Mouse (Mus musculus) MN1 (cell line): ENCODE data around the gene Srebf2.

Experiments
- DNase-seq: peaks from one replicate; pipeline ENCODE4 v3.0.0-alpha.2; 2016; ENCODE audit warnings: low spot score

The Srebf2 gene

DNA sequence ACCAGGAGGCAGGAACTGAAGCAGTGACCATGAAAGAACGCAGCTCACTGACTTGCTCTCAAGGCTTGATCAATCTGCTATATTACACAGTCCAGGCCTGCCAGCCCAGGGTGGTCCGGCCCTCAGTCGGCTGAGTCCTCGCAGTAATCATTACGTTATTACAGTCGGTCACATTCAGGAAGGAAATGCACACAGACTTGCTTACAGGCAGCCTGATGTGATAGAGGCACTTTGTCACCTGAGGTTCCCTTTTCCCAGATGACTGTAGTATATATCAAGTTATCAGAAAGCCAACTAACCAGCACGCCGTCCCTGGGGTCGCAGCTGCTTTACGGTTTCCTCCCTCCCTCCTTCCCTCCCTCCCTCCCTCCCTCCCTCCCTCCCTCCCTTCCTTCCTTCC is 9.9 kb downstream of the Srebf2 start:
- DNase-seq: no peak

DNA sequence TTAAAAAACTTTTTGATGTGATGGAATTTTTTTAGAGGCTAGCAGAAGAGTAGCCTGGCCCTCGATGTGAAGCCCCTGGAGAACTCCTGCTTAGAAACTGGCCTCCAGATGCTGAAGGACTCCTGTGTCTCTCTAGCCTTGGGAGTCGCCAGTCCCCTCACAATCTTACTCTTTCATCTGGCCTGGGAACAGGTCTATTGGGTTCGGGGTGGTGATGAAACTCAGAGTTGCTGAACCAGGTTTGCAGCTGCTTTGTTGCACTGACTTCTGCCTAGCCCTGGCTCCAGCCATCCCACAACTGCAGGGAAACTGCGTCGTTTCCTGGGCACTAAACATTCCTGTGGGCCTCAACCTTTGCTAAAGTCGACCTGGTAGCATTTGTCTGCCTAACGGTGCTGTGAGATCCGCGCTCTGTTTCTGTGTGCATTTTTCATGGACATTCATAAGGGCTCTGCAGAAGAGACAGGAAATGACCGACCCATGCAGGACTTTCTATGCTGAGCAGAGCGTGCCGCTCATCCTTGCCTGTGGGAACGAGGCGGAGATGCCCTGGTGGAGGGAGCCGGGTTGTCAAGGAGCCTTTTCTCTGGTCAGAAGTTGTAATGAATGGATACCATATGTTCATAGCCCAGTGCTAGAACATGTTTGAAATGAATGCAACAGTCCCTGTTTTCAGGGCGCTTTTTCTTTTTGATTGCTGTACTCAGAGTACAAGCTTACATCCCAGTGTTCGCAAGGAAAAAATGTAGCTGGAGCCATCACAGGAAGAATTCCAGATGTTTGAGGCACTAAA is 11.5 kb downstream of the Srebf2 start:
- no peak for DNase-seq

DNA sequence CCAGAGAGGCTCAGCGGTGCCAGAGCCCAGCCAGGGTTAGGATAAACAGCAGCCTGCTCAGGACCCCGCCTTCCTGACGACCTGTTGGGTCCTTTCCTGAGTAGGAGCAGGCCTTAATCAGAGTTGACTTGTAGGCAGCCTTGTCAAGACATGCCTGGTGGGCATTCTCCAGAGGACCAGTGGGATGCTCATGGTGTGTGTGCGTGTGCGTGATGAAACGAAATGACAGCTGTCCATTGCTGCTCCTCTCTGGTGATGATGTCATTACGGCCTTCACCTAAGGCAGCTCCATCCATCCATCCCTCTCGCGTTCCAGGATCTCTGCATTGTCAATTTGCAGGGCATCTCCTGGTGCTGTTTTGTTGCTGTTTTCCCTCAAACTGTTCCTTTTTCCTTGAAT is 12.5 kb downstream of the Srebf2 start:
- DNase-seq: no peak

DNA sequence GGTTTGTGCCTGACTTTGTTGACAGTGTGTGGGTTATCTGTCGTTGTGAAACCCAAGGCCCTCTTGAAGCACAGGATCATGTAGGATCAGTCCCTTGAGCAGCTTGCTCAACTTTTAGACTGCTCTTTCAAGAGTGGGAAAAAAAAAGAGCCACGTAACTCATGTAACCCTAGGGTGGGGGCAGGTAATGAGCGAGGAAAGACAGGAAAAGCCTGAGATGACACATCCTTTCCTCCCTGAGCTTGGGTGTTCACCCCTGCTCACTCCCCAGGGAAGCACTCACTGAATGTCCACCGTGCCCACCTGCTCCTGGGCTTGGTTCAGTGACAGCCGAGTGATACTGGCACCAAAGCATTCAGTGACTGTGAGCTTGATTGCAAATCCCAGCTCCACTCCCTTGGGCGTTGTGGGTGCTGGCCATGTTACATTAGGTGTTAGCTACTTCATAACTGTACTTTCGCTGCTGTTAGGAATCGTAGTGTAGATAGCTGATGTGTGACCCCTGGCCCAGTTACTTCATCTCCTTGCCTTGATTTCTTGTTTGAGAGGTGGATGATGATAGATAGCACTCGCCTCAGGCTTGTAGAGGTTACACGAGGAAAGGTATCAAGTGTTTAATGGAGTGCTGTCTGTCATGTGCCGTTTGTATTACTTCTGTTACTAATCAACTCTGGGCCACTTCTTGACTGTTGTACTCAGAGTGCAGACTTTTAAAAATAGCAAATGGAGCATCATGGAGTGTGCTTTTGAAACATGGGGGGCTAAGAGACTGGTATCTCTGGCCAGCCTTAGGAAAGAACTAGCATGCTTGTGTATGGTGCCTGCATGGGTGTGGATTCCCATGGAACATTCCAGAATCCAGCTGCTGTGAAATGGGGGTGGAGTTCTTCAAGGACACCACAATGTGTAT is 14.0 kb downstream of the Srebf2 start:
- no peak for DNase-seq

DNA sequence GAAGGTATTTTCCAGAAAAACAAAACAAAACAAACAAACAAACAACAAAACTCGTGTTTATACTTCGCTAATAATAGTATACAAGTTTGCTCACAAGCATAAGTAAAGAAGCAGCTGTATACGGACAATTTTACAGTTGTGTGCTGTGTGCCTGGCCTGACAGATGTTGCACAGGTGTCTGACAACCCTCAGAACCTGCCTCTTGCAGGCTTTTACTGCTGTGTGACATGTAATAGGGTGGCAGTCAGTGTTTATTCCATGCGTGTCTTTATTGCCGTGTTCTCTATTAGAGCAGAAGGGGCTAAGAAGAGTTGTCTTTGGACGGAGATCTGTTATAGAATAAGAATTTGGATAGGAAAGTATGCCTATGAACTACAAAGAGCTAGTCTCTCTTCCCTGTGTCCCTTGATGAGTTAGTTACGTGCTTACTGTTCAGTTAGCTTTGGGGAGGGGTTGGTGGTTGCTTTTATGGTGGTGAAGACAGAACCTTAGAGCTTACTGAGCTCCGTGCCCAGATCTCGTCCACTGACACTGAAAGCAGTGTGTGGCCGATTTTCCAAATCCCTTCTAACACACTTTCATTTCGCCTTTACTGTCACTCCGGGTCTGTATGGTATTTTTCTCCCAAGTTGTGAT is 15.1 kb downstream of the Srebf2 start:
- no peak for DNase-seq

DNA sequence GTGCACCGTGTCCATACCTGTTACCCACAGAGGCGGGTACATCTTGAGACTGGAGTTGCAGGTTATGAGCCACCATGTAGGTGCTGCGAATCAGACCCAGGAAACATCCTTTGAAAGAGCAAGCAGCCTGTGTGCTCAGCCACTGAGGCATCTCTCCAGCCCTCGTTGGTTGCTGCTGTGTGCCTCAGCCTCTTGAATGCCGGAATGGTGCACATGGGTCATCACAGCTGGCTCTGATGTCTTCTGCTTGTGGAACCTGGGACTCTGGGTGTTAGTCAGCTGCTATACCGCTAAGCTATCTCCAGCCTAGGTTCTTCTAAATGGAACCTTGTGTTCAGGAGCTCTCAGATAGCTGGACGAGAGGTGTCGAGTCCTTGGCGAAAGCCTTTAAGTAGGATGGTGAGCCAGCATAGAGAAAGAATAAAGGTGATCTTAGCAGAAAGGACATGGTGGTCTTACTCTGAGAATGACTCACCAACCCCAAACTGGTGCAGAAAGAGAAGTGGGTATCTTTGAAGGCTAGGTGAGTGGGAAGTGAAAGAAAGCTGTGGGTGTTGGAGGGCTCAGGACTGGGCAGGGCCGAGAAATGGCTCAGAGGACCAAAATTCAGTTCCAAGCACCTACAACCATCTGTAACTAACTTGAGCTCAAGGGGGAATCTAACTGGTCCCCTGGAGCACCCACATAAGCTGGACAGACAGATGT is 16.5 kb downstream of the Srebf2 start:
- no peak for DNase-seq

DNA sequence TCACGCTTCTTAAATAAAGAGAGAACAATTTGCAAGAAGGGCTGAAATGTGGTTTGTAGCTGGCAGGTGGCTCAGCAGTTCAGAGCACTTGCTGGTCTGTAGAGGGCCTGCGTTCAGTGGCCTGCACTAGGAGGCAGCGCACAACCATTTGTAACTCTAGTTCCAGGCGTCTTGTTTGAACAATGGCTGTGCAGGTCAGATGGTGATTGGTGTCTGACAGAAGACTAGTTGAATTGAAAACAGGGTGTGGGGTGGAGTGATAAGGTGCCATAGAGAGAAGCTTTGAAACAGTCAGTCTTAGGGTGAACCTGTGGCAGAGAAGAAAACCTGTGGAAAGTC is 17.0 kb downstream of the Srebf2 start:
- no peak for DNase-seq

DNA sequence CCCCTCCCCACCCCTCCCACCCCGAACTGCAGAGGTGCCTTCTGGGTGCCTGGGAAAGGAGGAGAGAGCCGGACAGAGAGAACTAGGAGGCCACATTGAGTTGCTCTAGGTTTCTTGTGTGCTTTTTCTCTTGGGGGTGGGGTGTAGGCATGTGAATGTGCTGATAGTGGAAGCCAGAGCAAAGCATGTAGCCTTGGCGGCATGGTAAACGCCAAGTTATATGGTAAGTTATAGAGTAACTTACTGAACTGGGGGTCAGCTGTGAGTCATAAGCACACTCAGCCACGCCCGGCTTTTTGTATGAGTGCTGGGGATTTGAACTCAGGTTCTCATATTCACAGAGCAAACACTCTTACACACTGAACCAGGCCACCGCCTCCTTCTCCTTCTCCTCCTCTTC is 17.5 kb downstream of the Srebf2 start:
- DNase-seq: no peak

DNA sequence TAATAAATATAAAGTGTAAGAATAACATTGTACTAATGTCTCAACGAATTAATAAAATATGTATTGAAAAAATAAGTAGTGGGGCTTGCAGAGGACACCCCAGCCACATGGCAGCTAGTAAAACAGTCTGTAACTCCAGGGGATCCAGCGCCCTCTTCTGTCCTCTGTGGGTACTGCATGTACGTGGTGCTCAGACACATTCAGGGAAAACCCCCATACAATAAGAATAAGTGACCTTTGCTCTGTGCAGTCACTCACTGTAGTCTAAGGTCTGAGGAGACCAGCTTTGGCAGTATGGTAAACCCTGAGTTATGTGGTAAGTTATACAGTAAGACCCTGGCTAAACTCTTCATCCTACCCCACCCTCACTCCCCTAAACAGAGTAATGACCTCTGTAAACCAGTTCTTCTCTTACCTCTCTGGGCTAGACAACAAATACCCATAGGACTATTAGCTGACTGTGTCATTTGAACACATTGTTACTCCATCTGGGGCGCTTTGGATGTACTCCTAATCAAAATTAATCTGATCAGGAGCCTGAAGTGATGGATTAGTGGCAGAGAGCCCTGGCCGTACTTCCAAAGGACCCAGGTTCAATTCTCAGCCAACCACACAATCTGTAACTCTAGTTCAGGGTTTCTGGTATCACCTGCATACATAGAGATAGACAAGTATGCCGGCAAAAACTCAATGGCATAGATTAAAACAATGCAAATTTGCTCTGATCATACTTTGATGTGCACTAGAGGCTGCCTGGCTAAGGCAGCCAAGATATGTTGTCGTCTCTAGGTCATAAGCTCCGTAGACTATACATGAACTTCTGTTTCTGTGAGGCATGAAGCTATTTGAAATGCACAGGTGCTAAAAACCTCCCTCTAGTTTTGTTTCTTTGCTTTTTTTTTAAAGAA is 18.6 kb downstream of the Srebf2 start:
- peak; percentile 73 for DNase-seq

DNA sequence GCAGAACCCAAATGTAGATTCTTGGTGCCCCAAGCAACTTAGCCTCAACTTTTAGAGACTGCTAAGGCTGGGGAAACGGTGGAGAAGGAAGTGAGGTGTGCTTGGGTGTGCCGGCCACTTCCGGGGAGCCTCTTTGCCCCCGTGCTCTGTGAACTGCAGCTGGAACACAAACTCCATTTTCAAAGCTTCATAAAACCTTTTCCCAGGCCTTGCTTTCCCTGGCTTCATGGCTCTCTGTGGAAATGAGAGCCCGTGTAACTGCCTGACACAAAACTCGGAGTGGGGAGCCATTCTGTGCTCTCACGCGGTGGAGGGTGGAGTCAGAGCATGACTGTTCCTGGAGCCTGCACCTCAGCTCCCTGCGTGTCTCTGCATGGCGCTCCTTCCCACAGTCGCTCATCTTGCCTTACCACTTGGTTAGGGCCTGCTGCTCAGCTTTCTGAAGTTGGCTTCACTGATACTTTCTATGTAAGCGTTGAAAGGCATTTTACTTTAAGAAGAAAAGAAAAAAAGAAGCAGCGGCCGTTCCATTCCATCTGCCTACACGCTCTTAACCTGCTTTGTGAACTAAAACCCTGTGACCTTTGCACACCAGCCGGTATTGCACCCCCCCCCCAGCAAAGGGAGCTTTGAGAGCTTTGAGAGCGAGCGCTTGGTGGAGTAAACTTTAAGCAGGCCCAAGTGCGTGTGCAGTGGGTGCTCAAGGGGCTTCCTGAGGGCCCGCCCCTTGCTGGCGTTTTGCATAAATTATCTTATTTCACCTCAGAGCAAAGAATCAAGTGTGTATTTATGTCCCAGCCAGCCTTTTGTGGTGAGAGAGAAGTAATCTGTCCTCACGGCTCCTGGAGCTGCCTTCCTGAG is 19.5 kb downstream of the Srebf2 start:
- DNase-seq: no peak

DNA sequence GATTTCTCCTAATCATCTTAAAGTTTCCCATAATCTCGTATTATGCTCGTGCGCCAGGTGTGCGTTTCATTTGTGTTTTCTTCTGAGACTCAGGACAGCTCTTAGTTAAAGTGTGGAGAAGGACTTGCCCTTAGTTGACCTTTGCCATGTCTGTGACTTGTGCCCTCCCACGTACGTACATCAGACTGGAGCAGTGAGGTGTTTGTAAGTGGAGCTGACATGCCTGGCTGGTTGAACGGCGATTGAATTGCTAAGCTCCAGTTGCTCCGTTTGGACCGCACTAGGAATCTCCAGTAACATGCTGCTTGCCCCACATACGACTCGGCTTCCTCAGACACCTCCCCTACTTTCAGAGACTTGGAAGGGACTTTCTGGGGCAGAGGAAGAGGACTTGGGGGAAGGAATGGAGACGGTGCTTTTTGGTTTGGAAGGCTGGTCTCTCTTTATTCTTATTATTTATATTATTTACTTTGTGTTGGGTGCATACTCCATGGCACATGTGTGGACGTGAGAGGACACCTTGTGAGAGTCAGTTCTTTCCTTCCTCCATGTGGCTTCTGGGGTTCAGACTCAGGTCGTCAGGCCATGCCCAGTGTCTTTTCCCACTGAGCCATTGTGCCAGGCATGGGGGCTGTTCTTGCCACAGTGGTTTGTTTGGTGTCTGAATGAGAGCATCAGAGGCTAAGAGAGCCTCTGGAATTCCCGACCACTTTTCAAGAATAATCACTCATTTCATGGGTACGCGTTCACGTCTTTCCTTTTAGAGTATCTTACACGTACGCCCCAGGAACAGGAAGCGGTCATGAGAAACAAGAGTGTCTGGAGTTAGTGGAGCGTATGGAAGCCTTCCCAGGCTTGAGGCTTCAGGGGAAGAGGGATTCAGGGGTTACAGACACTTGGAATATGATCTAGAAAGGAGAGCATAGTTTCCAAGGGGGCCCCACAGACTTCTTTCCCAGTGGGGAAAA is 20.5 kb downstream of the Srebf2 start:
- no peak for DNase-seq

DNA sequence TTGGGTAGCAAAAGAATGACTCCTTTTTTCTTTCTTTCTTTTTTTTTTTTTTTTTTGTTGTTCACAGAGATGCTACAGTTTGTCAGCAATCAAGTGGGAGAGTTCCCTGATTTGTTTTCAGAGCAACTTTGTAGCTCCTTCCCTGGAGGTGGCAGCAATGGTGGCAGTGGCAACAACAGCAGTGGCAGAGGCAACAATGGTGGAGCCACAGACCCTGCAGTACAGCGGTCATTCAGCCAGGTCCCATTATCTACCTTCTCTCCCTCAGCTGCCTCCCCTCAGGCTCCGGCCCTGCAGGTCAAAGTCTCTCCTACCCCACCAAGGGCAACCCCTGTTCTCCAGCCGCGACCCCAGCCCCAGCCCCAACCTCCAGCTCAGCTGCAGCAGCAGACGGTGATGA is 22.7 kb downstream of the Srebf2 start:
- no peak for DNase-seq

DNA sequence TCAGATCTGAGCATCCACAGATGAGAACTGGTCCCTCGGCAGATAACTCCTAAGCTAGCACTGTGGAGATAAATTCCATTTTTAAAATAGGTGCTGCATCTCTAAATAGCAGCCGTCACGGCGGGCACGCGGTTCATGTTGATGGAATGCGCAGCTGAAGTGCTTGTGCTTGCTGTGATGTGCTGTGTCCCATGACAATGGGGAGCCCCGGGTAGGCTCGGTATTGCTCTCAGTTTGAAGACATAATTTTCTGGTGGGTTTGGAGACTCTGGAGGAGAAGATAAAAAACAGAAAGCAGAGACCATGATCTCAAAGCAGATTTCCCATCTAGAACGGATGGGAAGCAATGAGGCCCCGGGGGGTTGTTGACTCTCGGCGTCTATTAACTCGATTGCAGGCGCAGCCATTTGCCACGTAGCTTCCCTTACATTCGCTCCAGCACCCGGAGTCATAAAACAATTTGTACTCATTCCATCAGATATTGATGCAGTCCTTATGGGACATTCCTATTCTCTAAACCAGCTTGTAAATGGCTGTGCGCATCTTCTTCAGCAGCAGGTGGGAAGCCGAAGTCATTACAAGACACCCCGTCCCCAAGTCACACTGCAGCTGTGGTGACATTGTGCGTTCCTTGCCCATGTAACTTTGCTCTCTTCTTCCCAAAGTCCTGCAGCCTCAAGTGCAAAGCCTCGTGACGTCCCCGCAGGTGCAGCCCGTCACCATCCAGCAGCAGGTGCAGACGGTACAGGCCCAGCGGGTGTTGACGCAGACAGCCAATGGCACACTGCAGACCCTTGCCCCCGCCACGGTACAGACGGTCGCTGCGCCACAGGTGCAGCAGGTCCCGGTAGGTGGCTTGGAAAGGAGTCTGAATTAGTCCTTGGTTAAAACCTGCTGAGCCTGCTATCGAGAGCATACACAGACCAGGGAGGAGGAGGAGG is 23.7 kb downstream of the Srebf2 start:
- no peak for DNase-seq

DNA sequence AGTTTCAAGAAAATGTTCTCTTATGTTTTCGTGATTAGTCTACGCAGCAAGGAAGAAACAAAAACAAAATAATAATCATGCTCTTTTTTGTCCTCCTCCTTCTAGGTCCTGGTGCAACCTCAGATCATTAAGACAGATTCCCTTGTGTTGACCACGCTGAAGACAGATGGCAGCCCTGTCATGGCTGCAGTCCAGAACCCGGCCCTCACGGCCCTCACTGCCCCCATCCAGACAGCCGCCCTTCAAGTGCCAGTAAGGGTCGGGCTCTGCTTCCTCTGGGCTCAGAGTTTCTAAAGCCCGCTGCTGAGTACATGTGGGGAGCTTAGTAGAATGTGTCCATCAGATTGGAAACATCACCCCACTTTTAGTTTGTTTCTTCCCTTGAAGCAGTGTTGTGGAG is 25.7 kb downstream of the Srebf2 start:
- DNase-seq: no peak

DNA sequence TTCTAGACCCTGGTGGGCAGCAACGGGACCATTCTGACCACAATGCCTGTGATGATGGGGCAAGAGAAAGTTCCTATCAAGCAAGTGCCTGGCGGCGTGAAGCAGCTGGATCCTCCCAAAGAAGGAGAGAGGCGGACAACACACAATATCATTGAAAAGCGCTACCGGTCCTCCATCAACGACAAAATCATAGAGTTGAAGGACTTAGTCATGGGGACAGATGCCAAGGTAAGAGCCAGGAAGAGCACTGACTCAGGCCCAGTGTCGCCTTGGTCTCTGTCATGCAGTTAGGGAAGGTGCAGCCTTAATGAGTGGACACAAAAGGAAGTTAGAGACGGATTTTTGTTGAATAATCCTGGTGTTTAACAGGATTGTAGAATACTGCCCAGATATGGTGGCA is 28.1 kb downstream of the Srebf2 start:
- no peak for DNase-seq

DNA sequence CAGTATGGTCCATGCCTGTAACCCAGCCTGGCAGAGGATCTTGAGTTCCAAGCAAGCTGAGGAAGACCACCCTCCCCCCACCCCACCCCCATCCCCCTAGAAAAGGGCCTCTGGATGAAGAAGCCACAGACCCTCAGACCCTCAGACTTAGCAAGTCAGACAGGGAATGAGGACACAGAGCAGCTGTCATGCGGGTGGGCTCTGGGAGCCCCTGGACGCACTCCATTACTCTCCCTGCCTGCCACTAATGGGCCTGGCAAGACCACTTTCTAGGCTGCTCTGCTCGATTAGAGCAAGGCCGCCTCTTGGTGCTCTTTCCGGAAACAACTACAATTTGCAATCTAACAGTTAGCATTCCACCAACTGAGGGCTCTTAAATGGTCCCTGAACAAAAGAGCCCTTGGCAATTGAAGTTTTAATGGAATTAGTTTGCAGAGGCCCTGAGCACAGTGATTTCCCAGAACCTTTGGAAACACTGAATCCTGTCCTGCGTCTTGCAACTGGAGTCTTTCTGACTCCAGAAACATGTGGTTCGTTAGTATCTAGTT is 30.8 kb downstream of the Srebf2 start:
- DNase-seq: no peak

DNA sequence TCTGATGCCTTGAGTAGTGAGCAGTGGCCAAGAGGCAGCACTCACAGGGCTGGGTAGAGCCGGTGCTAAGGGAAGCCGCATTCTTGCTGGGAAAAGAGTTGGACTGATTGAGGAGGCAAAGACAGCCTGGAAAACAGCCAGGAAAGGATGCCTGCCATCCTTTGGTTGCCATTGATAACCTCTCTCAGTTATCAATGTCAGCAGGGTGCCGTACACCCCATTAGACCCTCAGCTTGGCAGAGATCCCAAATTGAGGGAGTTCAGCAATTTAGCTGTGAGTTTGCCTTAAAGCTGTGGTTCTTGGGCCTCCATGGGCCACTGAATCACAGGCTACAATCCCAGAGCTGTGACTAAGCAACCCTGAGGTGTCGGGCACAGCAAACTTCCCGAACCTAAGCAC is 34.1 kb downstream of the Srebf2 start:
- DNase-seq: no peak

DNA sequence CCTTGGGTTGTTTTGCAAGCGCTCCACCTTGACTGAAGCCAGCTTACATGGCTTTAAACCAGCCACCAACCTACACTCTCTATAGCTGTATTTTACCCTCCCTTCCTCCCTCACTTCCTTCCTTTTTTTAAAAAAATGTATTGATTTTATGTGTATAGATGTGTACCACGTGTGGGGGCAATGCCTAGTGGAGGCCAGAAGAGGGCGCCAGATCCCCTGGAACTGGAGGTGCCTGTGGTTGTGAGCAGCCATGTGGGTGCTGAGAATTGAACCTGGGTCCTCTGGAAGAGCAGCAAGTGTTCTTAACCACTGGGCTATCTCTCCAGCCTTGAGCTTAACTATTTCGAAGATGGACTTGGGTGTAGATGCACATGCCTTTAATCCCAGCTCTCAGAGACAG is 35.3 kb downstream of the Srebf2 start:
- no peak for DNase-seq
